Mouse (Mus musculus) thymus, adult 2 months (tissue): ENCODE results near the gene Sbk1.

ENCODE experiments used
- CTCF ChIP-seq: fragments of 200-500 bp; IDR thresholded peaks from 2 replicates; pipeline ENCODE4 v1.5.1; 2012; ENCODE audit warnings: mild to moderate bottlenecking, control low read depth, low read length, moderate library complexity, borderline replicate concordance; ENCODE audit not compliant: control insufficient read depth, poor library complexity, insufficient read depth; ENCODE audit errors: extremely low read depth
- POLR2A ChIP-seq: fragments of 200-500 bp; IDR thresholded peaks from 2 replicates; pipeline ENCODE4 v1.6.1; 2012; ENCODE audit warnings: mild to moderate bottlenecking, low read length, control low read depth, moderate library complexity; ENCODE audit not compliant: control insufficient read depth, poor library complexity, insufficient read depth; ENCODE audit errors: extremely low read depth

GRCm38 (mm10) chr7:126236794-126237192 lies 35.6 kb upstream of the Sbk1 start:
- TF ChIP-seq CTCF (no peak), POLR2A (no peak)
